Mouse (Mus musculus) layer of hippocampus, adult 9-11 months (tissue): Measurements from ENCODE around the gene Rcc2.

ENCODE experiments used
- DNase-seq: peaks from one replicate; pipeline ENCODE4 v3.0.0; 2022

The Rcc2 gene

DNA sequence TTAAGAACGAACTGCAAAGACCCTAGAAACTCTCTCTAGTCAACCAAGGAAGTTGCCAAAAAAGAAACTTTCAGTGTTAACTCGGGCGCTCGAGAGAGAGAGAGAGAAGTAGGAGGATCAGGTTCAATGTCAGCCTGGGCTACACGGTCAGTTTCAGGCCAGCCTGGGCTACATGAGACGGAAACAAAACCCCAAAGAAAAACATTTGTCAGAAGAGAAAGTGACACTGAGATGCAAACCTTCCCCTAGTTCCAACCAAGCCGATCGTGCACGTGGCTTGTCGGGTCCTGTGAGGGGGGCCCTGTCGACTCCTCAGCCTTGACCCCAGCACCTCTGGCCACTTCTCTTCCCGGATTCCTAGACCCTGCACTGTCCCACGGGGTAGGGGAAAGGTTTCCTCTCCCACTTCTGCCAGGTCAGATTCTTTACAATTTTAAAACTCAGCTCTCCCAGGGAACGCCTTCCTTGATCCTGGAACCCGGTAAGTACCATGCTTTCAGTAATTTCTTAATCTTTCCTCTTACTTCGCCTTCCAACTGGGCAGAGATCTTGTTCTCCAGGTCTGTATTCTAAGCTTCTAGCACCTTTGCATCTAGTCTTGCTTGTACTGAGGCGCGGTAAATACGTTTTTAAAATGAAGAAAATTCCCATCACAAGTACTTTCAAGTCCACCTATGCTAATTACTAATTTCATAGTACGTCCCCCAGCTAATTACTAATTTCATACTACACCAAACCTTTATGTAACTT lies at the start of gene Rcc2:
Gene Rcc2 (plus strand): TSS at position 273 of the 750 bp plus-strand sequence.
- no peak for DNase-seq

DNA sequence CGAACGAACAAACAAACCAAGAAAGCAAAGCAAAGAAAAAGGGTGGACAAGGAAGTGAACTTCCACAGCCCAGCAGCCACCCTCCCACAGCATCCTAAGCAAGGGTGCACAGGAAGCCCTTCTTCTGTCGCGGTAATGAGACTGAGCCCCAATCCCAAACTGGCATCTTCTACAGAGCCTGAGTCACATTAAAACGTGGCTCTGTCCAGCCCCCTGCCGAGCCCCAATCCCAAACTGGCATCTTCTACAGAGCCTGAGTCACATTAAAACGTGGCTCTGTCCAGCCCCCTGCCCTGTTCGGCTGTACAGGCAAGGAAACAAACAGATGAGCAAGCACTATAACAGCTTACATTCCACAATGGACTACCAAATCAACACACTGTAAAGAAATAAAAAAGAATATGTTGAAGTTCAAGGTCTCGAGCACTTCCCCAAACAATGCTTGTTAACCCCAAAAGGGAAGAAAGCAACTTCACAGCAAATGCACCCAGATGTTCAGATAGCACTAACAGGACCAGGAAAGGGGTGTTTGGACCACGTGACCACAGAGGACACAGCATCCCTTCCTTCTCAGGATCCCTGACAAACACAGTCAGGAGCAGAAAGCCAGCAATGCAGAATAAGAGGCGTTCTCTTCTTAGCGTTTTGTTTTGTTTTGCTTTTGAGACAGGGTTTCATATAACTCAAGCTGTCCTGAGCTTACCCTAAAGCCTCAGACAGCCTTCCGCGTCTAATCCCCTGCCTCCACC lies 46.3 kb upstream of the Rcc2 start:
- no peak for DNase-seq

DNA sequence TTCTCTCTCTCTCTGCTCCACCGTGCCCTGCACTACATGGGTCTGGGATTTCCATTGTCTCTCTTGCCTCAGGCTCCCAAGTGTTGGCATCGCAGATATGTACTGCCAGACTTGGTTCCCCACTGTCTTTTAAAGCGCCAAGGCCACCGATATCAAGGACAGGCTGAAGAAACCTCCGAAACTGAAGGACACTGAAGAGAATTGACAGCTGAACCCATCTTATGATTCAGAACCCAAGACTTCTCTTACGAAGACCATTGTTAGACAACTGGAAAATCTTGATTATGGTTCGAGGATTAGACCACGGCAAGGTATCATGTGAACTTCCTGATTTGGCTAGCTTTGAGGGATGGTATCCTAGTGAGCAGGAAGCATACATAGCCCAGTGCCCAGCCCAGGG lies 45.5 kb upstream of the Rcc2 start:
- DNase-seq = no peak

DNA sequence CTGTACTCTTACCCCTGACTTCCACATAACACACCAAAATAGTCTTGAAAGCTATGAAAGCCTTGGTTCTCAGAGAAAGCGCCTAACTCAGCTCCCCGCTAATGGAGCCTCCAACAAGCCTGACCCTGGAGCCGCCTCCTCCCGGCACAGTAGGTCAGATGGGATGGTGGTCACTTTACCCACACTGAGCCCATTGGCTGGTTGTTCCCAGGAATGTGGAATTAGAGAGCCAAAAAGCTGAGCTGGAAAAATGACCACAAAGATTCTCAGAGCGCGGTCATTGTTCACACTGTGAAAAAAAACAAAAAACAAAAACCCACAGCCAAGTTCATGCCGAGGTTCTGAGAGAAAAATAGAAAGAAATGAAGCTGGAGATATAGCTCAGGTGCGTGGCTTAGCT lies 43.8 kb upstream of the Rcc2 start:
- no peak for DNase-seq

DNA sequence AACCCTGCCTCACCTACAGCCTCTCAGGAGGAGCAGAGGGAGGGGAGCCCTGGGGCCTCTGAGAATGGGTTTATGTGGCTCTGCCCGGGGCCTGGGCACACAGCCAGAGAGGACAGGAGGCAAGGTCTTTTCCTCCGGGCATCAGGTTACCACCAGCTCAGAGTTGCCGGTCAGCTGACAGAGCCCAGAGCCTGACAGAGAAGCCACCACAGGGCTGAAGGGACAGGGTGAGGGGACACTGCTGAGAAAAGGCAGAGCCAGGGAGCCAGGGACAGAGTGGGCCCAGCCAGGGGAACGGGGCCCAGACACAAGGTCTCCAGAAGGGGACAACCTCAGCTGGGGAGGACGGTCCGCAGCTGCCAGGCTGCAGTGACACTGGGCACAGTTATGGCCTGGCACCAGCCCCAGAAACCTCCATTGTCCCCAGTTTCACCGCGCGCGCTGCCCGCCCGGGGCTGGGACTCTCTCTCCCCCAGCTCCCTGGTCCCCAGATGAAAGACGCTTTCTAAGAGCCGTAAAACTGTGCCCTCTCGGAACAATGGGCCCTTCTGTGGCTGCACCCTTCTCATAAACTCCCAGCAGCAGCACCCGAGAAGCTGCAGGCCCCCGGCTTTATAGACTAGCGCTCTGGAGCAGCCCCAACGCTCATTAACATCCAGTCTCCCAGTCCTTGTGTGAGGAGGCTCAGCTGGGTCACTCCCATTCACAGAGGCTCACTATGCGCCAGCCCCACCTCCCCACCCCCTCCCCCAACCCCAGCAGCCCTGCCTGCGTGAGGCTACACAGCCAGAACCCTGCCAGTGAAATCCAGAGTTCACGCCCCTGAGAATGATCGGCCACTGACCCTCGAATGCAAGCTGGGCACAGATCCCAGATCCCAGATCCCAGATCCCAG lies 42.4 kb upstream of the Rcc2 start:
- peak; percentile 92 for DNase-seq

DNA sequence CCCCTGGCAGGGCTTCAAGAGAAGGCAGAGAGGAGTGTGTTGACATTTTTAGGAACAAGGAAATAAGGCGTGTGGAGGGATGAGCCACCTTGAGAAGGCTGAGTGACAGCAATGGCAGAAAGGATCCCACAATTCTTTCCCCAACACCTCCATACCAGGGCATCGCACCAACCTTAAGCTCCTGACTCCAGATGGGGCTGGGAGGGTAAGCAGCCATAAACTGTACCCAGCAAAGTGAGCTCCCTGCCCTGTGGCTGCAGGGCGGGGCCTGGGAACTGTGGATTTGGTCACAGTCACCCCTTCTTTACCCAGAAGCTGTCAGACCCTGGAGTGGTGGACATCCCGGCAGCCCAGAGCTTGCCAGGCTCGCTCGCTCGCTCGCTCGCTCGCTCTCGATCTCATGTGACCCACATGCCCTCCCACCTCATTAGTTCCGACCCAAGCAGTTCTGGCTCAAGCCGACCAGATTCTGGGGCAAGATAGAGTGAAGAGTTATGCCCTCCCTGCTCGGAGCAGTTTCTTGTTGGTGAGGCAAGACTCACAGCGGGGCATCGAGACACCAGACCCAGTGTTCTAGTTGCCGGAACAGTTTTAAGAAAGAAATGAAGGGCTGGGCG lies 38.8 kb upstream of the Rcc2 start:
- no peak for DNase-seq

DNA sequence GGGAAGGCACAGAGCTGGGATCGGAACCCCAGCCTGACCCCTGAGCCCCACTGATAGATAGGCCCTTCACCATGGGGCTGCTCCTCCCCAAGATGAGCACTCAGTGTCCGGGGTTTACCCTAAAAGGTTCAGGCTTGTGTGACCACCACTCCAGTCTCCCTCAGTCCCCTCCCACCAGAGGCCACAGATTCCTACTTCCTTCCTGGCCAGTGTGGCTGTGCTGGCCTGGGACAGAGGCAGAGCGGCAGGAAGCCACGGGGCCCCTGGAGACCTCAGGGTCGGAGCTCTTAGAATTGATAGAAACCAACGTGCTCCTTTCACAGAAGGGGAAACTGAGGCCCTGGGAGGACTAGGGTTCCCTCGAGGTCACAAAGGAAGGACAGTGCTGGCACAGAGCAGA lies 37.9 kb upstream of the Rcc2 start:
- no peak for DNase-seq

DNA sequence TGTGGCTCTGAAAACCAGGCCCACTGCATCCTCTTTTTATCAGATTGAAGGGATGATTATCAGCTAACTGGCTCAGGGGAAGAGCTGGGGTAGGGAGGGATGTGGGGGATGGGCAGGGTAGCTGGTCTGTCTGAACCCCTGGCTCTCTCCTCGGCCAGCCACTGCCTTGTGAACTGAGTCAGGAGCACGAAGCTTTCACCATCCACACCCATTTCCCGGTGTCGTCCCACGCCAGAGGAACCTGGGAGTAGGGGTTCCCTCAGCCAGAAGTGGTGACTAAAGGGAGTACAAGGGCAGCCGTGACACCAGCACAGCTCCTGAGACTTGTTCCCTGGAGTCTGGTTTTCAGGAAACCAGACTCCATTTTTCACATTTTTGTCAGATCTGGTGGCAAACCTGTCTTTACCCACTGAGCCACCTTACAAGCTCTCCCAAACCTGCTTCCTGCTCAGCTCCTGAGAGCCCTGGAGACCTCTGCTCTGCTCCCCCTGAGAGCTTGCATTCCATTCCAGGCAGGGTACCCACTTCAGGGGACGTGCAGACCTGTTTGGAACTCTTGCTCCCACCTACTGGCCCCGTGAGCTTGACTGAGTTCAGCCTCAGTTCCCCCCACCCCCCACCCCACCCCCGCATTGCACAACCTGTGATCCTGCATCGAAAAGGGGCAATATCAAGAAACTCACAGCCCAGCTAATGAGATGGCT lies 37.3 kb upstream of the Rcc2 start:
- no peak for DNase-seq

DNA sequence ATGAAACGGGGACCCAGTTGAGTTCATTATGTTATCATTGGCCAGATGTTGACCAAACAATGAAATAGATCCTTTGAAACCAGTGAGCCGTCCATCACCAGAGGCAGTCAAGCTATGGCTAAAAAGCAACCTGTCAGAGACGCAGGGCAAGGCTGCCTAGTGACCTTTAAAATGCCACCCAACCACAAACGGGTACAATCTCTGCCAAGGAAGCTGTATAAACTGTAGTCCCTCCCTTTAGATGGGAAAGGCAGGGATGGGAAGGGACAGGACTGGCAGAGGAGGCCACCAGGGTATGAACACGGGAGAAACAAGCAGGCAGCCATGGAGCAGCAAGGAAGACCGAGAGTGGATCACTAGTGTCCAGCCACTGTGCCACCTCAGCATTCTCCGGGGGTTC lies 35.3 kb upstream of the Rcc2 start:
- DNase-seq = no peak

DNA sequence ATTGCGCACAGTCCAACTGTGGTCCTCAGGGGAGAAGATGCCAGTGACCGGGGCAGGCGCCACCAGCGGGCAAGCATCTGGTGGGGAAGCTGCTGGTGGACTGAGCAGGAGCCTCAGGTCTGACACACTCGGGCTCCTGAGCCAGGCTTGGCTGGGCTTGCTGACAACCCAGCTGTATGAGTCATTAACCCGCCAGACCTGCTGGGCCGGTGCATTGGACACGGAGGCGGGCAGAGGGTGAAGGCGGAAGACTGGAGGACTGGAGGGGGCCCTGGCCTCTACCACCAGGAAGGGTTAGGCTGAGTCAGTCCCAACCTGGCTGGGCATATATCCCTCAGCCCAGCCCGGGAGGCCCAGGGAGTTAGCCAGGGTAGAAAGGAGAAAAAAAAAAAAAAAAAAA lies 34.6 kb upstream of the Rcc2 start, which contains the start of gene Arhgef10l:
Gene Arhgef10l (minus strand): TSS at position 253 of the 400 bp plus-strand sequence.
- DNase-seq = no peak

DNA sequence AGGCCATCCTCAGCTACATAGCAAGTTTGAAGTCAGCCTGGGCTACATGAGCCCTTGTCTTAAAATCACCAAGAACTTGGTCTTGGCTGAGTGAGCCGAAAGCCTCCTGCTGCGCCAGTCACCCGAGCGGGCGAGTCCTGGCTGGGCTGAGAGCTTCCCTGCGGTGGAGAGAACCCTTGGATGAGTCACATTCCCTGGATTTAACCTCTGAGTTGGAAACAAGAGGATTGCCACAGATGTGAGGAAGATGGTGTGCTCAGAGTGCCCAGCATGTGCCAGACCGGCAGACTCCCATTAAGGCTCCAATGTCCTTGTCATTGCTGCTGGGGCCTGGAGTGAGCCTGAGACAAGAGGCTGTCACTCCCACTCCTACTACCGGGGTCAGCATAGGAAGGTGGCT lies 32.5 kb upstream of the Rcc2 start:
- DNase-seq = no peak

DNA sequence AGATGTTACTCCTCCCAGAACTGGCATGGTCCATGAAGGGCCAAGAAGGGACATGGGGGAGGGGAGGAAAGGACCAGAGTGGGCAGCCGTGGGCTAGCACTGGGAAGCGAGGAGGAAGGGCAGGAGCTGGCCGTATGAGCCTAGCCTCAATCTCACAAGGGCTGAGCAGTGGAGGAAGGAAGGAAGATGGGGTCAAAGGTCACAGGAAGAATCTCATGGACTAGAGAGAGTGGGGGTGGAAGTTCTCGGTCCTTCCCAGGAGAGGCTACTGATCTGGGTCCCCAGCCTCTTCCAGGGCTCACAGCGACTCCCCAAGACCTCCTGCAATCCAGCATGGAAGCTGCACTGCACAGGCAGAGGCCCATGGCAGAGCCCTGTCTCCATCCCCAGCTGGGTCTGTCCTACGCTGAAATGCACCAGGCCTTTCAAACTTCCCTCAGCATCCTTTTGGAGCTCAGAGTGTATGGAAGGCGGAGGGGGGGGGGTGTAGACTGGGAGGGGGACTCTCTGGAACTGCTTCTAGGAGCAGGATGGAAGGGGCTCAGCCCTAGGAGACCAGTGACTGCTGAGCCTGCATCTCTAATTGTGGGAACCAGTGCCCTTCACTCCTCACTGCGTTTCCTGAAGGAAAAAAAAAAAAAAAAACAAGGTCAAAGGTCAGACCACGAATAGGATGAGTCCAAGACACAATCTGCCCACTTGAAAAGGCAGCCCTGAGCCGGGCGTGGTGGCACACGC lies 26.6 kb upstream of the Rcc2 start:
- DNase-seq = no peak

DNA sequence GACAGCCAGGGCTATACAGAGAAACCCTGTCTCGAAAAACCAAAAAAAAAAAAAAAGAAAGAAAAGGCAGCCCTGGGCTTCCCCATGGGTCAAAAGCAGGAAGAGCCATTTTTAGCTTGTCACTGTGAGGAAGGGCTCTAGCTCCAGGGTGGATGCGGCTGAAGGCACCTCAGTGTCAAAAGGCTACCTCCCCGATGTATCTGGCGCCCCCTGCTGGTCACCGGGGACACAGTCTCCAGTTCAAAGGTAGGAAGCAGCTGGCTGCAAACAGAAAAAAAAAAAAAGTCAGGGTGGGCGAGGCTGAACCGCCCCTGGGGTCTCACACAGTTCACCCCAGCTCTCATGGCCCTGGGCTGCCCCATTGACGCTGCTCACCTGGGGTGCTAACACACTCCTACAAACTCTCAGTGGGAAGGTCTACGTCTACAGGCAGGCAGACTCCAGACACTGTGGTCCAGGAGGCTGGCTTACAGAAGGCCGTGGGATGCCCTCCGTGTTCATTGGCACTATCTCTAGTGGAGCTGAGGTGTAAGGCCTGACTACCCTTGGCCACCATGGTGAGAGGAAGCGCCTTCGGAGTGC lies 25.9 kb upstream of the Rcc2 start:
- peak; percentile 45 for DNase-seq

DNA sequence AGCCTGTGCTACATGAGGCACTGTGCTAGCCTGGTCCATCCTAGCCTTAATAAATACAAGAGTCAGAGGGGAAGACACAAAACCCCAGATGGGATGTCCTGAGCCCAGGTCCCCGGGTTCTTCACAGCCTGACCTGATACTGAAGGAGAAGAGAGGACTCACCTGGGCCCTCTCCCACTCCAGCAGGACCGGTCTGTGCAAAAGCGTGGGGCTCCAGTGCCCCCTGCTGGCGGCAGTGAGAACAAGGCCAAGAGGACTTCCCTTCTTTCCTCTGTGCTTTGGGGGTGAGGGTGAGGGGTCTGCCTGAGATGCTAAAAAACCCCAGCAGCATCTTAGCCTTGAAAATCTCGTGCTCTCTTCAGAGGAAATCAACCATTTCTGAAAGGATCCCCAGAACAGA lies 21.3 kb upstream of the Rcc2 start:
- DNase-seq = no peak

DNA sequence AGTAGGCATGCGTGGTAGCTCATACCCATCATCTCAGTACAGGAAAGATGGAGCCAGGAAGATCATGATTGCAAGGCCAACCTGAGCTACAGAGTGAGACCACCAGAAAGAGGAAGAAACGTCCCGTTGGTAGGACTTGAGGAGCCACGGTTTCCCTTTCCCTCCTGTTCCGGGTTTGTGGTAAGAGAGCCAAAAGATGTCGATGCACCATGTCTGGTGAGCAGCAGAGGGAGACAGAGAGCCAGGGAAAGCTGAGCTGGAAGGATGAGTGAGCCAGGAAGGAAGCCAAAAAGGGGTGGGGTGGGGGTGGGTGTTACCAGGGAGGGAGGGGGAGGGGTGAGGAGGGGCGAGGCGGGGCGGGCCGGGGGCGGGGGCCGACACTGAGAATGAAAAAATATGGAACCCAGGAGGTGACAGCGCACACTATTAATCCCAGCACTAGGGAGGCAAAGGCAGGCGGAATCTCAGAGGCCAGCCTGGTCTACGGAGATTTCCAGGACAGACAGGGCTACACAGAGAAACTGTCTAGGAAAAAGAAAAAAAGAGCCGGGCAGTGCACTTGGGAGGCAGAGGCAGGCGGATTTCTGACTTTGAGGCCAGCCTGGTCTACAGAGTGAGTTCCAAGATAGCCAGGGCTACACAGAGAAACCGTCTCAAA lies 20.5 kb upstream of the Rcc2 start:
- DNase-seq = peak; percentile 65

DNA sequence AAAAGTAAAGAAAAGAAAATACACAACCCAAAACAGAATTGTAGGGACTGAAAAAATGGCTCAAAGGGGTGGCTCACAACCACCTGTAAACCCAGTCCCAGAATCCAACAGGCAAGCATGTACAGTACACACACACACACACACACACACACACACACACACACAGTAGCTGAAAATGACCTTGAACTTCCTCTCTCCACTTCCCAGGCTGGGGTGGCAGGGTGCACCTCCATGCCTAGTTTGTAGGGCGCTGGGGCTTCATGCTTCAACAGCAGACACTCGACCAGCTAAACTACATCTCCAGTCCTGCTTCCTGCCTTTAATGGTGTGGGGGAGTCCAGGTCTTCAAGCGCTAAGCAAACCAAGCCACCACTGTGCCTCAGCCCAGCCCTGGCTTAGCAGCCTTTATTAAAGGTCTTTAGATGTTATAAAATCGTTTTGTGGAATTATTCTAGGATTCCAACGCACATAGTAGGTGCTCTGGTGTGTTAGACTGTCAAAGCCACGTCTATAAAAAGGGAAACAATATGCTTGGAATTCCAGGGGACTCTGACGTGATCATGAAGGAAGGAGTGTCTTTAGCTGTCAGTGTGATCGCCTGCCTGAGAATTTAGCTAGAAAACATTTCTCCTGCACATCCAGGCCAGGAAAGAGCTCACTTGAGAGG lies 19.5 kb upstream of the Rcc2 start:
- no peak for DNase-seq

DNA sequence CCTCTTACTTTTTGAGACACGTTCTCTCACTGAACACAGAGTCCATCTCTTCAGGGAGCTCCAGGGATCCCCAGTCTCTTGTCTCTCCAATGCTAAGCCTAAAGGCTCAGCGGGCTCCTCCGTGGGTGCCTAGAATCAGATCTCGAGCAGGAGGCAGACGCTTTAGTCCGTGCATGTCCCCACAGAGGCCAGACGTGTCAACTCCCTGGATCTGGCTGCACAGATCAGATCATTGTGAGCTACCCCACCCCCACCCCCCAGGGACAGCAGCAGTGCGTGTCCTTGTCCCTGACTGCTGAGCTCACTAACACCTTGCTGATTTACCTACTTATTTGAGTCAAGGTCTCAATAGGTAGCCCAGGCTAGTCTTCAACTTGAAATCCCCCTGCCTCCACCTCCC lies 16.7 kb upstream of the Rcc2 start:
- DNase-seq = no peak

DNA sequence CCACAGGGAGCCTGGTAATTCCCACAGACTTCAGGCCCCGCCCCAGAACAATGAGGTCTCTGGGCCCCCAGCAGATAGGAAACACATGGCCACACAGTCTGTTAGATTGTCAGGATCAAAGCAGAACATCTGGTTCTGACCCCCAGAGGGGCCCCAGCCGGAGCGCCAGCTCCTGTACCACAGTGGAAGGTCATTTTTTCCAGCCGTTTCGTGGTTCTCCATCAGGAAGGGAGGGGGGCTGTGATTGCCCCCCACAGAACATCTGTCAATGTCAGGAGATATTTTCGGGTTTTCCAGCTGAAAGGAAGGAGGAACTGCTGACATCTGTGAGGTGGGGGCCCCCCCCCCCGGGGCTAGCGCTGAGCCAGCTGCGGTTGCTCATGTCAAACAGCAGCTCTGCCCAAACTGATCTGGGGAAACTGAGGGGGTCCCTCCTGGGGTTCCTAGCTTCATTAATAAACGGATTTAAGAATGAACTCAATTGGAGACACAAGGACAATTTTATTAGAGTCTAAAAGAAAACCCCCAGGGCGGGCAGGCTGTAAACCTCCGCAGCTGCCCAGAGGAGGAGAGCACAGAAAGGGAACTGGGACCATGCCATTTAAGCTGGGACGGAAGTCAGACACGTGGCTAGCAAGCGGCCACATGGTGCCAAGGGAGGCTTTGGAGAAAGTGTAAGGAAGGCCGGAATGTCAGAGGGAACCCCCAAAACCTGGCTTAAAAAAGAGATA lies 16.0 kb upstream of the Rcc2 start:
- no peak for DNase-seq

DNA sequence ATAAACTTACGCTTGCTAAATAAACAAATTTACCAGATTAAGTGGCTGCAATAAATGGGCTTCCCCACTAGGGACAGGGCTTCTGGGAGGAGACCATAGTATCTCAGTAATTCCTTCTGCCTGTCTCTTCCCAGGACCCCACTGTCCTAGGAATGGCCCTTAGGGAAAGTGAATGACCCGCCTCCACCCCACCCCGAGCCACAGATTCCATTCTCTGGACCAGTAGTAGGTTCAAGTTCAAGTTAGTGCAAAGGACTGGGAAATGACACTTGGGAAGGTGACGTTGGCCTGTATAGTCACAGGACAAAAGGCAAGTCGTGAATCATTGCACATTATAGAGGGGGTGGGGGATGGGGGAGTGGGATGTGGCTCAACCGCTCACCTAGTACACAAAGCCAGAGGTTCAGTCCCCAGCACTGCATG lies 15.4 kb upstream of the Rcc2 start:
- DNase-seq = no peak
